Mouse (Mus musculus): ENCODE measurements at regions not wholly inside any gene's neighbourhood (a gene's known extent, or its start where the extent isn't known, plus 50 kb on each side); places are given as distances from the start of the nearest gene placed in this dataset.

DNA sequence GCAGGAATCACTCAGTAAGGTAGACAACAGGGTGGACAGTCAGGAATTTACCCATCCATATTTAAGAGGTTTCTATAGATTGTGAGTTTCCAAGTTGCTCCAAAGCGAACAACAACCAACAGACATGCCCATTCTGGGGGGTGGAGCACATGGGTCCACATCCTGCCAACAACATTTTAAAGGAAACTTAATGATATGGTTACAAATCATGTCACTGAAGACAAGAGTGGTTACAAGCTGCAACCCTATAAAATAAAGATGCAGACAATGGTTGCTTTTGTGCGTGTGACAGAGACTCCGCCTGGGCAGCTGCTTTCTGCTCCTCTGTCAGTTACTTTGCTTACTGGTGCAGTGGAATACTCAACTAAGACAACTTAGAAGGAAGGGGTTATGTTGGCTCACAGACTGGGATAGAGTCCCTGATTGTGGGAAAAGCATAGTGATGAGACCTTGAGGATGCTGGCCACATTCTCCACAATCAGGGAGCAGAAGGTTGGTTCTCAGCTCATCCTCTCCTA, 52.3 kb upstream of the Irx4 start:
- TF ChIP-seq RCOR1 (conservative IDR thresholded peaks at IDR 0.05; ENCODE audit: low read depth, low read length) (no peak), ZNF384 (IDR thresholded peaks at IDR 0.05; ENCODE audit: low read depth, low read length) (no peak), ELF1 (IDR thresholded peaks at IDR 0.05; ENCODE audit: low read depth, low read length) (no peak), MEF2A (IDR thresholded peaks at IDR 0.05; ENCODE audit: borderline replicate concordance, low read depth, low read length) (no peak), CHD1 (IDR thresholded peaks at IDR 0.05; ENCODE audit: low read depth, low read length) (no peak), TBP (conservative IDR thresholded peaks at IDR 0.05; ENCODE audit: low read depth, low read length) (no peak), USF2 (conservative IDR thresholded peaks at IDR 0.05; ENCODE audit: low read depth, low read length) (no peak), SIN3A (IDR thresholded peaks at IDR 0.05; ENCODE audit: low read length) (no peak), ZKSCAN1 (IDR thresholded peaks at IDR 0.05; ENCODE audit: borderline replicate concordance, low read depth, low read length) (no peak), BHLHE40 (IDR thresholded peaks at IDR 0.05; ENCODE audit: low read depth, low read length) (no peak), MAX (IDR thresholded peaks at IDR 0.05; ENCODE audit: low read length) (no peak), PAX5 (IDR thresholded peaks at IDR 0.05; ENCODE audit: low read length) (no peak)
- Histone ChIP-seq H3K4me2 (ENCODE audit: insufficient read depth, low read depth, poor library complexity, severe bottlenecking) (no peak overlapping the region), H3K79me2 (replicated peaks; ENCODE audit: control insufficient read depth, extremely low read depth, insufficient read depth, poor library complexity, severe bottlenecking) (no peaks in the 10 kb centered on the region), H3K27ac (ENCODE audit: insufficient read depth, low read depth) (no peak overlapping the region), H3K9ac (ENCODE audit: insufficient read depth, low read depth) (no peak overlapping the region), H3K36me3 (replicated peaks in 1 of 2; ENCODE audit: control insufficient read depth in 1 of 2, insufficient read depth in 1 of 2, low read length in 1 of 2) (no peaks in the 10 kb centered on the region), H3K27me3 (replicated peaks) (no peaks in the 10 kb centered on the region), H3K4me1 (ENCODE audit: control insufficient read depth in 1 of 2, insufficient read depth in 2 of 2) (peaks cover 0 to 10% of the 10 kb centered on the region in 2 experiments; a peak in 2 of 4 replicates), H3K4me3 (replicated peaks in 1 of 3; ENCODE audit: low read depth in 2 of 3, low read length in 2 of 3, poor library complexity in 1 of 3) (no peak overlapping the region), H3K9me3 (replicated peaks; ENCODE audit: low read length) (peaks cover 8% of the 10 kb centered on the region)
- no peak for DNase-seq (ENCODE audit: extremely low read depth)
- in situ Hi-C loops (cut with MboI; ENCODE audit: low pct_ligation_motif_present, low pct_unique_long_range_greater_than_20kb, low sequenced_read_pairs) (no loop called here), dilution Hi-C loops (cut with MboI; ENCODE audit: extremely low pct_ligation_motif_present, extremely low pct_unique_long_range_greater_than_20kb, low sequenced_read_pairs) (no loop called here)

All from CH12.LX (cell line).